Mouse (Mus musculus) limb, embryonic 11.5 days (tissue): Measurements from ENCODE around the gene Morn1. TPM values are rescaled to one million over a fixed set of nuclear protein-coding genes. Genes with fewer than 3 reads are reported as not detected.
"Not testable (repeated sequence)": the region's sequence is repeated elsewhere in the genome, so short reads cannot be mapped to it uniquely, and the experiment has no call there.

Source experiments
- ATAC-seq: fragments of 200-750 bp; cut with Nextera tagmentation; 2 replicates; pipeline ENCODE4 v1.8.0; 2017; ENCODE audit warnings: low read depth; ENCODE audit not compliant: insufficient number of reproducible peaks, low FRiP score, low TSS enrichment
- DNase-seq: peaks from one replicate; pipeline ENCODE4 v3.0.0-alpha.2; 2015; ENCODE audit warnings: low spot score
- H3K27ac ChIP-seq: fragments of 300-500 bp; sonication (generic); replicated peaks from 2 replicates; pipeline ENCODE4 v1.5.1; 2014; ENCODE audit warnings: low read depth, mild to moderate bottlenecking, low read length
- H3K27me3 ChIP-seq: fragments of 300-500 bp; sonication (generic); 2 replicates; pipeline ENCODE4 v1.6.1; 2014; ENCODE audit warnings: mild to moderate bottlenecking, low read length, mixed read lengths; ENCODE audit not compliant: control insufficient read depth, insufficient read depth
- H3K36me3 ChIP-seq: fragments of 300-500 bp; sonication (generic); 2 replicates; pipeline ENCODE4 v1.6.1; 2014; ENCODE audit warnings: mild to moderate bottlenecking, low read length, moderate library complexity, mixed read lengths; ENCODE audit not compliant: control insufficient read depth, insufficient read depth
- H3K4me1 ChIP-seq: fragments of 300-500 bp; sonication (generic); 2 replicates; pipeline ENCODE4 v1.6.1; 2014; ENCODE audit warnings: low read length, mixed read lengths; ENCODE audit not compliant: control insufficient read depth, insufficient read depth
- H3K4me2 ChIP-seq: fragments of 300-500 bp; sonication (generic); 2 replicates; pipeline ENCODE4 v1.6.1; 2014; ENCODE audit warnings: low read depth, mild to moderate bottlenecking, moderate library complexity; ENCODE audit not compliant: severe bottlenecking
- H3K4me3 ChIP-seq: fragments of 300-500 bp; sonication (generic); 2 replicates; pipeline ENCODE4 v1.5.1; 2014; ENCODE audit warnings: low read depth, low read length
- H3K9ac ChIP-seq: fragments of 300-500 bp; sonication (generic); 2 replicates; pipeline ENCODE4 v1.6.1; 2014; ENCODE audit warnings: mild to moderate bottlenecking, low read length
- H3K9me3 ChIP-seq: fragments of 300-500 bp; sonication (generic); 2 replicates; pipeline ENCODE4 v1.6.1; 2016; ENCODE audit warnings: low read length; ENCODE audit not compliant: control insufficient read depth
- WGBS: fragments of 180-500 bp; shearing (Covaris S2); extraction: QIAGEN DNeasy Blood & Tissue Kit; methylation state at CpG from one replicate; pipeline ENCODE4 v1.1.7; 2014; 5-methylcytosine and 5-hydroxymethylcytosine counted together
- polyA plus RNA-seq: library from polyadenylated mRNA; unstranded; fragments of >200 nt; fragmentation: Nextera tagmentation; extraction: Ambion mirVana; gene quantifications from 2 replicates; pipeline ENCODE4 v1.2.1, GENCODE M21; 2014

Gene Morn1
- polyA plus RNA-seq, 1 experiment from 2014 or later = 3.5 TPM

DNA sequence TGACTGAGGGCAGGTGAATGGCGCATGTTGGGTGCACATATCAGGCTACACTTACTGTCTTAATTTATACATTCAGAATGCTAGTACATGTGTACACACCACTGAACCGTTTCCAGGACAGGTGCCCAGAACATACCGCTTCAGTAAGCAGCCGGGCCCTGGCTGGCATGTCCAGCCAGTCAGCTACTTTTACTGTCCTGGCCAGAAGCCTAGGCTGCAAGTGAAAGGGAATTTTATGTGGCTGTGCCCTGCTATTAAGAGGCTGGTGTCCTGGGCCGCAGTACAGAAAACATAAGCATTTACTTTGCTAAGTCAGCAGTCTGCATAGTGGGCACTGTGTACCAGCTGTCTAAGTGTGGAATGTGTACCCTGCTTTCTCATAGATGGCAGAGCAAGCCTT, 15.5 kb upstream of the Morn1 start:
- Histone ChIP-seq H3K27me3 (no peaks in the 10 kb centered on the region), H3K4me1 (peaks cover 10% of the 10 kb centered on the region; the same call in 1 of the 2 replicates), H3K9ac (no peak overlapping the region), H3K27ac (no peak overlapping the region), H3K9me3 (no peaks in the 10 kb centered on the region), H3K4me3 (no peak overlapping the region), H3K4me2 (no peak overlapping the region), H3K36me3 (peaks cover 42% of the 10 kb centered on the region)
- DNase-seq = no peak
- ATAC-seq = no peak
- WGBS = 96% methylated on average over 5 of the region's 5 CpGs

DNA sequence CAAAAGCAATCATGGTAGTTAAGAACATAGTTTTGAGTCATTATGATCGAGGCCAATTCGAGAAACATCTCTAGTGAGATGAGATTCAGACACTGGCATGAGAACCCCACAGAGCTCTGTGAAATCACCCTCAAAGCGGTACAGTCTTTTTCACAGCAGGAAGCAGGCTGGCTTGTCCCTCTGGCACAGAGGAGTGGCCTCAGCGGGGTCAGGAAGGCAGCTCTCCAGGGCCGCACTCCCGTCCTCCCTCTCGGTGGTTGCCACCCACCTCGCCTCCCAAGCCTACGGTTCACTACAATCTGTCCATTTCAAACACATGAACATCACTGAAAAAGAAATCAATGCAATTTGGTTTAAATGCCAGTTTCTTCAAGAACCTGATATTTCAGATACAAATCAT, 12.0 kb upstream of the Morn1 start:
- ATAC-seq (no peak), DNase-seq (no peak)
- peaks cover 44% of the 10 kb centered on the region for H3K36me3 ChIP-seq
- H3K27ac ChIP-seq = no peak overlapping the region
- H3K9me3 ChIP-seq = no peaks in the 10 kb centered on the region
- no peaks in the 10 kb centered on the region for H3K4me1 ChIP-seq
- H3K4me2 ChIP-seq = no peak overlapping the region
- H3K9ac ChIP-seq = no peak overlapping the region
- no peaks in the 10 kb centered on the region for H3K27me3 ChIP-seq
- no peak overlapping the region for H3K4me3 ChIP-seq
- 85% methylated on average over 9 of the region's 9 CpGs for WGBS

DNA sequence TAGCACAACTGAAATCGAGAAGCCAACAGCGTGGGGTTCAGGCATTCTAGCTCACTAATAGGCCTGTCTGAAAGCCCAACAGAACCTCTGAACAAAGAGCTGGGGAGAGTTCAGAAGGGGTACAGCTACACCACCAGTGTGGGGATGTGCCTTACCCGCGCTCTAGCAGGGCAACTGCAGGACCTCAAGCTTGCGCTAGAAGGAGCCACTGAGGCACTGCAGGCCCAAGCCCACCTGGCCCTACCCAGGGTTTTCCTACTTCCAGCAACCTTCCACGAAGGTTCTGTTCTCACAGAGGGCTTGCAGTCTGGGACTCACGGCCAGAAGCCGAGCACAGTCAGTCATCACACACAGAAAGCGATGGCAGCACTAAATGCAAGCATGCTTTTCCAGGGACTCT, 11.2 kb upstream of the Morn1 start:
- Histone ChIP-seq H3K4me3 (no peak overlapping the region), H3K27me3 (no peaks in the 10 kb centered on the region), H3K36me3 (peaks cover 47% of the 10 kb centered on the region), H3K9me3 (no peaks in the 10 kb centered on the region), H3K27ac (no peak overlapping the region), H3K4me2 (no peak overlapping the region), H3K9ac (no peak overlapping the region), H3K4me1 (no peaks in the 10 kb centered on the region)
- 87% methylated on average over 9 of the region's 9 CpGs for WGBS
- DNase-seq (no peak), ATAC-seq (no peak)

DNA sequence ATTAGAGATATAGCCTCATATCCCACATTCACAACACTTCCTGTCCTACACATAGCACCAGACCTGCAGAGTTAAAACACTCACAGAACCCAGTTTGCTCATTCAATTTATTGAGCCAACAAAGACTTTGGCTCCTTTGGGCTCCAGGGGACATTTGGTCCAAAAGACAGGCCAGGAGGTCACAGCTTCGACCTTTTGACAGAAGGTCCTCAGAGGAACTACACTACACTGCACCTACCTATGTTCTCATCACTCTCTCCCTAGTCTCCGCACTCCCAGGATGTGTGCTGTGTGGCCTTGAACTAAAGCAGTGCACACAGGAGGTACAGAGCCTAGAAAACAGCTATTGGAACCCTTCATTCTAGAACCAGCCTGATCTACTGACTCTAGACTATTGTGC, 10.6 kb upstream of the Morn1 start:
- no peaks in the 10 kb centered on the region for H3K4me1 ChIP-seq
- no peak for DNase-seq
- H3K9ac ChIP-seq = no peak overlapping the region
- no peaks in the 10 kb centered on the region for H3K27me3 ChIP-seq
- H3K4me2 ChIP-seq = no peak overlapping the region
- H3K4me3 ChIP-seq = no peak overlapping the region
- 95% methylated on average over 2 of the region's 2 CpGs for WGBS
- no peak overlapping the region for H3K27ac ChIP-seq
- no peak for ATAC-seq
- H3K36me3 ChIP-seq = peaks cover 46% of the 10 kb centered on the region
- no peaks in the 10 kb centered on the region for H3K9me3 ChIP-seq

DNA sequence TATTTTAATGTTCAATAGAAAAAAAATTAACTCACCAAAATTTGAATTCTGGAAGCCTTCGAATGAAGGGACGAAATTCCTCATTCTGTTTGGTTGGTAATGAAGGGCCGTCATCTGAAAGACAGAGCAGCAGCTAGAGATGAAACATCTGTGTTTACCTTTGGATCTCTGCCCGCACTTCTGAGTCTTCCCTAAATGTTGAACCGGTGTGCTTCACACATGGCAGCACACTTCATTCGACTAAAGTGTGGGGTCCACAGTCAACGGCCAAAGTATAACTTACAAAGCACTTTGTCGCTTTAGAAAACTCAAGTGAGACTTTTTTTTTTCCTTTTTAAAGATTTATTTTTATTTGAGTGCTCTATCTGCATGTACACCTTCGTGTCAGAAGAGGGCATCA, 9.7 kb upstream of the Morn1 start:
- ATAC-seq (no peak), DNase-seq (no peak)
- Histone ChIP-seq H3K9ac (no peak overlapping the region), H3K36me3 (peaks cover 40% of the 10 kb centered on the region), H3K4me1 (no peaks in the 10 kb centered on the region), H3K27me3 (no peaks in the 10 kb centered on the region), H3K27ac (no peak overlapping the region), H3K4me3 (no peak overlapping the region), H3K9me3 (no peaks in the 10 kb centered on the region), H3K4me2 (no peak overlapping the region)
- 93% methylated on average over 9 of the region's 9 CpGs for WGBS

DNA sequence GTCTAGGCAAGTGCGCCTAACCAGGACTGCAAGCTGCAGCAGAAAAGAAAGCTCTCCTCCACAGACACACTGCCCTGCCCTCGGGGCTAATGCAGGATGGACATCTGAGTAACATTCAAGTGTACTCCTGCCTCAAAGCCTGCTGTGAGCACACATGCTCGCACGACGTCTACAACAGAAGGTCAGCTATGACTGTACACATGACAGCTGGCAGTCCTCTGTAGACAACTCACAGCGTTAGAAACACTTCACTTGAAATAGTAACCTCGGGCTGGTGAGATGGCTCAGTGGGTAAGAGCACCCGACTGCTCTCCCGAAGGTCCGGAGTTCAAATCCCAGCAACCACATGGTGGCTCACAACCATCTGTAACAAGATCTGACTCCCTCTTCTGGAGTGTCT, 7.6 kb upstream of the Morn1 start:
- 94% methylated on average over 10 of the region's 10 CpGs for WGBS
- not testable (repeated sequence) for H3K27me3 ChIP-seq, H3K27ac ChIP-seq, DNase-seq, H3K4me1 ChIP-seq, H3K4me2 ChIP-seq, ATAC-seq, H3K9ac ChIP-seq, H3K4me3 ChIP-seq, H3K9me3 ChIP-seq
- peaks cover 33% of the 10 kb centered on the region for H3K36me3 ChIP-seq

DNA sequence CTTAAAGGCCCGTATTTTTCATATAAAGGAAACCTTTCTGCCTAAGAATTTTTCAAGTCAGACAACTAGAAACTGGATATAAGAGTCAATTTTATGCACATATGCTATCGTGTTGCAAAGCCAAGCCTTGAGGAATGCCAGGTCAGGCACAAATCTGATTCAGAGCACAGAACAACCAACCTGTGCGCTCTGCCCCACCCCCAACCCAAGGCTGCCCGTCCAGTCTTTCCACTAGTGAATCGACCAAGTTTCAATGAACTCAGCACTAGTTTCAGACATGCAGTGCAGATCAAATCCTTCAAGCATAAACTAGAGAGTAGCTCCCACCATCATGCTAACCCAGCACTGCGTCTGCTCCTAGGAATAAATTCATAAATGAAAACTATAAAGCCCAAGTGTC, 6.7 kb upstream of the Morn1 start:
- peaks cover 33% of the 10 kb centered on the region for H3K36me3 ChIP-seq
- no peak overlapping the region for H3K4me3 ChIP-seq
- H3K4me1 ChIP-seq = no peaks in the 10 kb centered on the region
- H3K27me3 ChIP-seq = no peaks in the 10 kb centered on the region
- no peak for DNase-seq
- H3K27ac ChIP-seq = no peak overlapping the region
- no peak overlapping the region for H3K9ac ChIP-seq
- H3K9me3 ChIP-seq = no peaks in the 10 kb centered on the region
- ATAC-seq = no peak
- H3K4me2 ChIP-seq = no peak overlapping the region
- WGBS = 88% methylated on average over 6 of the region's 6 CpGs

DNA sequence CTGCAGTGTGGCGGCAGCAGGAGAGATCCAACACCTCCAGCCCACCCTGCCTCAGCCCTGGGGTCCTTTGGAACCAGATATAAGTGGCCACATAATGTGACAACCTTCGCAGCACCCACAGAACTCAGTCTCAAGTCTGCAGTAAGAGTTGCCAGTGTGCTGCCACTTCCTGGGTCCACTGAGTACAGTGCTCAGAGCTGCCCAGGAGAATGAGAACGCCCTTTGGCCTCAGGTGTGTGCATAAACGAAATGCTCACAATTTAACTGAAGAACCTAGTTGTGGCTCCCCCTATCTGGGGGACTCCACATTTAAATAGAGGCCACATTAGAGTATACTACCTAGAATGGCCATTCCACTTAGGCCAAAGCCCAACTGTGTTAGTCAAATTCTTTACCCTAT, 2.8 kb upstream of the Morn1 start:
- DNase-seq = no peak
- no peaks in the 10 kb centered on the region for H3K27me3 ChIP-seq
- H3K4me2 ChIP-seq = no peak overlapping the region
- 86% methylated on average over 4 of the region's 4 CpGs for WGBS
- H3K27ac ChIP-seq = no peak overlapping the region
- H3K9me3 ChIP-seq = no peaks in the 10 kb centered on the region
- H3K4me1 ChIP-seq = peaks cover 13% of the 10 kb centered on the region
- no peak overlapping the region for H3K4me3 ChIP-seq
- H3K36me3 ChIP-seq = peaks cover 14% of the 10 kb centered on the region
- no peak overlapping the region for H3K9ac ChIP-seq
- ATAC-seq = no peak

DNA sequence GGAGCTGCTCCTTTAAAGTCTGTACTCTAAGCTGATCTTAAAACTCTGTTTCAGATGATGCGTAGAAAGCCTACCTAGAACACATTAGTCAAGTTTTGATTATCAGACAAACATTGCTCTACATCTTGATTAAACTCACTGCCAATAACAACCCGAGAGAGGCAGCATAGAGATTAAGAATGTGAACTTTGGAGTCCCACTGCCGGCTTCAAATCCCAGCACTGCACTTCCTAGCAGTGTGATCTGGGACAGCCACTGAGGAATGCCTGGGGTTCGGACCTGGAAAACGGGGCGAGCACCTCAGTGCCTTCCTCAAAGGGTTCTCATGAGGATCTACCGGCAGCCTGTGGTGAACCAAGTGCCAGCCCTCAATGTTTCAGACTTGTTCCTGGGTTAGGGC, 2.0 kb upstream of the Morn1 start:
- Histone ChIP-seq H3K9ac (no peak overlapping the region), H3K27me3 (no peaks in the 10 kb centered on the region), H3K4me3 (no peak overlapping the region), H3K27ac (no peak overlapping the region), H3K4me2 (no peak overlapping the region), H3K9me3 (no peaks in the 10 kb centered on the region), H3K4me1 (peaks cover 13% of the 10 kb centered on the region), H3K36me3 (peaks cover 12% of the 10 kb centered on the region)
- 88% methylated on average over 7 of the region's 7 CpGs for WGBS
- ATAC-seq (no peak), DNase-seq (no peak)
